Mouse (Mus musculus) MN1 (cell line): ENCODE data around the gene Fkbp7.

Experiments
- DNase-seq: peaks from one replicate; pipeline ENCODE4 v3.0.0-alpha.2; 2016; ENCODE audit warnings: low spot score

Gene Fkbp7

GRCm38 (mm10) chr2:76672966-76673392 is at the start of gene Fkbp7:
Fkbp7 (minus strand) TSS chr2:76673116.
- DNase-seq, result peak; percentile 96

- DNase-seq, result no peak
These were observed 46.7 kb upstream of the Fkbp7 start for GRCm38 (mm10) chr2:76719650-76720049.

GRCm38 (mm10) chr2:76714984-76715383 is 42.1 kb upstream of the Fkbp7 start:
- DNase-seq, result no peak

- DNase-seq, result no peak
These were observed 35.6 kb upstream of the Fkbp7 start for GRCm38 (mm10) chr2:76708512-76708911.

- DNase-seq, result no peak
These were observed 32.7 kb upstream of the Fkbp7 start for GRCm38 (mm10) chr2:76705655-76706054.

- DNase-seq, result no peak
These were observed 29.8 kb upstream of the Fkbp7 start for GRCm38 (mm10) chr2:76702751-76703150.

- no peak for DNase-seq
These were observed 29.3 kb upstream of the Fkbp7 start for GRCm38 (mm10) chr2:76702188-76702587.

- no peak for DNase-seq
These were observed 22.4 kb upstream of the Fkbp7 start for GRCm38 (mm10) chr2:76695290-76695689.

- no peak for DNase-seq
These were observed 20.8 kb upstream of the Fkbp7 start for GRCm38 (mm10) chr2:76693765-76694164.

GRCm38 (mm10) chr2:76690436-76691204 is 17.7 kb upstream of the Fkbp7 start:
- DNase-seq, result no peak

GRCm38 (mm10) chr2:76688162-76688561 is 15.2 kb upstream of the Fkbp7 start:
- no peak for DNase-seq

GRCm38 (mm10) chr2:76687608-76688007 is 14.7 kb upstream of the Fkbp7 start:
- no peak for DNase-seq

GRCm38 (mm10) chr2:76686986-76687385 is 14.1 kb upstream of the Fkbp7 start:
- DNase-seq, result no peak

GRCm38 (mm10) chr2:76682301-76682700 is 9.4 kb upstream of the Fkbp7 start:
- no peak for DNase-seq

GRCm38 (mm10) chr2:76676401-76677226 is 3.7 kb upstream of the Fkbp7 start:
- peak; percentile 33 for DNase-seq

- DNase-seq, result peak; percentile 15
These were observed 3.0 kb upstream of the Fkbp7 start for GRCm38 (mm10) chr2:76675949-76676348.

- DNase-seq, result peak; percentile 54
These were observed 2.5 kb upstream of the Fkbp7 start for GRCm38 (mm10) chr2:76675451-76675850.

- DNase-seq, result peak; percentile 88
These were observed 2.0 kb upstream of the Fkbp7 start, which contains the start of gene Plekha3 for GRCm38 (mm10) chr2:76674725-76675427. Plekha3 (plus strand) TSS chr2:76675281.

GRCm38 (mm10) chr2:76673472-76674081 is 661 bp upstream of the Fkbp7 start:
- DNase-seq, result peak; percentile 94

- DNase-seq, result peak; percentile 30
These were observed 676 bp downstream of the Fkbp7 start for GRCm38 (mm10) chr2:76672134-76672745.

- no peak for DNase-seq
These were observed 1.3 kb downstream of the Fkbp7 start for GRCm38 (mm10) chr2:76671641-76672040.
